Mouse (Mus musculus) kidney, adult 2 months (tissue): ENCODE data around the gene Amer2.

Experiments used
- CTCF ChIP-seq: fragments of 200-500 bp; conservative IDR thresholded peaks from 2 replicates; pipeline ENCODE4 v1.5.1; 2011; ENCODE audit warnings: low read depth, mild to moderate bottlenecking, control low read depth, low read length, moderate library complexity, mixed read lengths; ENCODE audit not compliant: insufficient read depth, insufficient read length
- POLR2A ChIP-seq: fragments of 200-500 bp; IDR thresholded peaks from one replicate; pipeline ENCODE4 v1.6.1; 2011; ENCODE audit warnings: low read depth, low read length, control low read depth

DNA sequence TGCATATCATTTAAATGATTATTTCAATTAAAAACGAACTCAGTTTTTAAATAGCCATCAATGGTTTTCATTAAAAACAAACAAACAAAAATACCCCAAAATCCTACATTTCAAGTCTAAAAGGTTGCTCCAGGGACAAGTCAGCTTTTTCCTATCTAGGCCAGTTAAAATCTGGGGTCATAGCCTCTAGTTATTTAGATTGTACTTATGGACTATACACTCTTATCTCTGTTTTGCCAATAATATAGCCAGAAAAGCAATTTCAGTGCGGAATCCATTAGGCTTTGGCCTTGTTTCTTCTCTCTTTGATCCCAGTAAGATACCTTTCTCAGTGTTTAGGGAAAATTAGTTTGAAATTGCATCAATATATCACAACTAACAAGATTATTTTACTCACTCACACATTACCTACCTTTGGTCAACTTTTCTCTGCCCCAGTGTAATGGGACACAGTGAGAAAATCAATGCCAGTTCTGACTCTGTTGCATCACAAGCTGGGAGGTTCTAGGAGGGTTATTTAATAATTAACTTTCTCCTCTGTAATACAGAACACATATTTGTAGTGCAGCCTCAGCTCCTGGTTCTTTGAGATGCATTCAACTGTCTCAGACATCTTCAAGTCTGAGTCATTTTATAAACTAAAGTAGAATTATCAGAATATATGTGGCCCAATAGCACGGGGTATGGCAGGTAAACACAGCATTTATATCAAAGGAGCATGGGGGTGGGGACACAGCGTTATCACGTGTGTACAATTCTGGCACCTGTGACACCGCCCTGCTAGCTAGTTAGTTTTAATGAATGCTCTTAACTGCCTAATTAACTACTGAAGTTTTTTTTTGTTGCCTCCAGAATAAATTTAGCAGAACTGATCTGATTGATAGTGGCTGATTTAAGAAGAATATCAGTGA, 13.8 kb downstream of the Amer2 start:
- TF ChIP-seq POLR2A (no peak), CTCF (no peak)
